Mouse (Mus musculus) left cerebral cortex, adult 8-10 months (tissue): ENCODE data around the gene Dglucy. TPM values are rescaled to one million over a fixed set of nuclear protein-coding genes. Genes with fewer than 3 reads are reported as not detected.

Source experiments
- DNase-seq, 2 experiments: peaks; one replicate each; pipeline ENCODE4 v3.0.0; 2022; ENCODE audit warnings: low spot score in 2 of 2
- total RNA-seq, 4 experiments: library from RNA; stranded (reverse); gene quantifications; 2 replicates each; pipeline ENCODE4 v1.2.4; 2022

The Dglucy gene
- total RNA-seq, 4 experiments from 2014 or later, result 10.5 to 14.1 (median 12.7) TPM

GRCm38 (mm10) chr12:100839079-100839600 lies 60.3 kb downstream of the Dglucy start:
- DNase-seq, result no peak

- DNase-seq, result no peak
Measured at GRCm38 (mm10) chr12:100839926-100840325, 61.1 kb downstream of the Dglucy start.

GRCm38 (mm10) chr12:100841211-100841792 lies 62.4 kb downstream of the Dglucy start:
- DNase-seq, result peak; percentile 62 to 68

- DNase-seq, result no peak
Measured at GRCm38 (mm10) chr12:100843171-100843570, 64.3 kb downstream of the Dglucy start.

- DNase-seq, result no peak
Measured at GRCm38 (mm10) chr12:100844546-100844945, 65.7 kb downstream of the Dglucy start.

DNA sequence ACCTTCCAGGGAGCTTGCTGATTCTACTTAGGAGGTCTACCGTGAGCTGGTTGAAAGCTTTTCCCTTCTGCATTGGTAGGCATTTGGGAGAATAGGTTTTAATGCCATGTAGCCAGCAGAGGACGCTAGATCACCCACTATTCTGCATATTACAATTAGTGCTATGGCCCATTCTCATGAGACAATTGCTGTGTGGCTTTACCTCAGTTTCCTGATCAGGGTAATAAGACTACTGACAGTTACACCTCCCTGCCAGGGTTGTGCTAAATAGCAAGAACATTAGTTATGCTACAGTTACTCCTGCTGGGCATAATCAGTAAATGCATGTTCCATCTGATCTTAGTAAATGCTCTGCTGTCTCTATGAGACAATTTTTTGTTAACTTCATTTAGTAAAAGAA lies 67.0 kb downstream of the Dglucy start:
- DNase-seq, result no peak

- DNase-seq, result no peak
Measured at GRCm38 (mm10) chr12:100846566-100846965, 67.7 kb downstream of the Dglucy start.

GRCm38 (mm10) chr12:100847437-100848080 lies 68.7 kb downstream of the Dglucy start:
- DNase-seq, result no peak

DNA sequence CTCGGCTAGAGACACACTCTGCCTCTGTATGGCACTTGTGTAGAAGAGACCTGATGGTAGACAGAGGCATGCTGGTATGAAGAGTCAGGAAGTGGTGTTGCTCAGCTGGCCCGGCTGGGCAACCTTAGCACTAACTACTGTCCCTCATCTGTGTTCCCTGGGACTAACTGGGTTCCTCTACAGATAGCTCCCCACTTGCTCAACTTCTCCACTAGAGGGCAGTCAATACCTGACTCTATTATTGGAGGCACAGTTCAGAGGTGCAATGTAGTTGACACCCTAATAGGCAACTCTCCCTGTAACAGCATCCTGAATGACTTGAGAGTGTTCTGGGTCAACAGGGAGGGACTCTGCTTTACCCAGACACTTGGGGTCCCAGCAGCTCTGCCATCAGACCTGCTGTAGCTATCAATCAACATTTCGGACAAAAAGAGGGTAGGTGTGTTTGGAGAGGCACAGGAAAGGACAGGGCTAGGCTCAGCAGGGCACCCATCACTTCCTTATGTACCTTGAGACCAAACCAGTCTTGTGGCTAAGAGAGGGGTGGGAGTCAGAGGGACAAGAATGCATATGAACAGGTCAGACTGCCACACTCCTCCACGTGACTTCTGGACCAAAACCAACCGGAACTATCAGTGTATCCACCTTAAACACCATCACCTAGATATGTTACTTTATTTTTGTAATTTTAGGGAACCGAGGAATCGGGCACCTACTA lies 70.7 kb downstream of the Dglucy start:
- peak; percentile 23 to 27 for DNase-seq

DNA sequence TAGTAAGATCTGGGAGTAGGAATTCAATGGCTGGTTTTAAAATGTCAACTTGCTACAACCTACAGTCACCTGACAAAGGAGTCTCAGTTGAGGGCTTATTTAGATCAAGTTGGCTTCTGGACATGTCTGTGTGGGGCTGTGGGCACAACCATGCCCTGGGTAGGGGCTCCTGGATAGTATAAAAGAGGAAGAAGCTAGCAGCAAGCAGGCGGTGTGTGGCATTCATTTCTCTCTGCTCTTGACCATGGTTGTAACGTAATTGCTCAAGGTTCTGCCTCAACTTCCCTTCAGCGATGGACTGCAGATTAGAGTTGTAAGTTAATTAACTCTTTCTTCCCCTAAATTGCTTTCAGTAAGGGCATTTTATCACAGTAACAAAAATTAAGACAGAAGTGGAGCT lies 73.5 kb downstream of the Dglucy start:
- no peak for DNase-seq

GRCm38 (mm10) chr12:100856337-100856736 lies 77.5 kb downstream of the Dglucy start:
- DNase-seq, result no peak

GRCm38 (mm10) chr12:100857791-100858190 lies 78.9 kb downstream of the Dglucy start:
- DNase-seq, result no peak

DNA sequence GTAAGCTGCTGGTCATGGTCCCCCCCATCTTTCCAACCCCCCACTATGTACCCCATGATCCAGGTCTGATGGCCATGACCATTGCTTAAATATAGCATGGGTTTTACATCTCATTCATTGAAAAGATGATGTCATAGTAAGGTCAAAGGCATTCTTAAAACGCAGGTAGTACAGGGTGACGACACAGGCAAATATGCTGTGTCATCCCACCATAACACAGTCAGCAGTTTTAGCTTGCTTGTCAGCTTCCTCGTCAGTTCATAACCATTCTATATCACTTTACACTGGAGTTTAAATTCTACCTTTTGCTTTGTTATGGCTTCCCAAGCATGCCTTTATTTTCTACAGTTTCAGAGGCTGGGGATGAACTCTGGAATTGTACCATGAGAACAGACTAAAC lies 83.4 kb downstream of the Dglucy start:
- DNase-seq, result no peak

- no peak for DNase-seq
Measured at GRCm38 (mm10) chr12:100862856-100863446, 84.1 kb downstream of the Dglucy start.

GRCm38 (mm10) chr12:100865072-100865471 lies 86.2 kb downstream of the Dglucy start:
- DNase-seq, result no peak

DNA sequence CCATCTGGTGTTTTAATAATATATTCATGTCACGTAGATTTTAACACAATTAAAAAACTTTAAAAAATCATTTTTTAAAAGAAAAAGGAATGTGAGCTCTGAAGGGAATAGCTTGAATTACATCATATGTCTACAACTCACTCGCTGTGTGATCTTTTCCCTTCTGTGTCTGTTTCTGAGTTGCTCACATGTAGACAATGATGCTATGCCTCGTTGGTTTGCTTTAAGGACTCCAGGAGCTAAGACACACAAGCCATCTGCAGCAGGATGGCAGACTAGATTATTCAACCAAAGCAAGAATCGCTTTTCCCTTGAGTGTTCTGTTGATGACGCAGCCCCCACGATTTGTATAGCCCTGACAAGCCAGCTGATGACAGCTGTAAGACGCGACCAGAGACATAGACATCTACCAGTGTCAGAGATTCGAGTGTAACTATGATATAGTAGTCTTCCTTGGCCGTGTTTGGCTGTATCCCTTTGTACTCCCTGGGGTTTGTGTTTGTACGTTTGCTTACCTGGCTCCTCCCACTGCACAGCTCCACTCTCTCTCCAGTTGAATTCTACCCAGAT lies 86.7 kb downstream of the Dglucy start:
- DNase-seq, result no peak

DNA sequence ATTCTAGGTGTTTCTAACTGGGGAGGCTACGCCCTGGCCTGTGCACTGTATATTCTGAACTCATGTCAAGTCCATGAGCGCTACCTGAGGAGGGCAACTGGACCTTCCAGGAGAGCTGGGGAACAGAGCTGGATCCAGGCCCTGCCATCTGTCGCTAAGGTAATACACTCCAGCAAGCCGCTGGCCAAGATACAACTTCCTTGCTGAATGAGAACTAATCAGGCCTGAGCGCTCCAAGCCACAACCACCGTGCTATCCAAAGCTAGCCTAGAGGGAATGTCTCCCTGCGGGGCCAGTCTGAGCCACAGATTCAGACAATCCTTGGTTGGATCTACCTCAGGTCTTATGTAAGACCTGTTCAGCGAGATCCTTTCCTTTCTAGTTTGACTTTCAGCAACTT lies 88.2 kb downstream of the Dglucy start:
- no peak for DNase-seq

GRCm38 (mm10) chr12:100868049-100868622 lies 89.3 kb downstream of the Dglucy start:
- DNase-seq, result no peak

- no peak for DNase-seq
Measured at GRCm38 (mm10) chr12:100871234-100871633, 92.4 kb downstream of the Dglucy start.

DNA sequence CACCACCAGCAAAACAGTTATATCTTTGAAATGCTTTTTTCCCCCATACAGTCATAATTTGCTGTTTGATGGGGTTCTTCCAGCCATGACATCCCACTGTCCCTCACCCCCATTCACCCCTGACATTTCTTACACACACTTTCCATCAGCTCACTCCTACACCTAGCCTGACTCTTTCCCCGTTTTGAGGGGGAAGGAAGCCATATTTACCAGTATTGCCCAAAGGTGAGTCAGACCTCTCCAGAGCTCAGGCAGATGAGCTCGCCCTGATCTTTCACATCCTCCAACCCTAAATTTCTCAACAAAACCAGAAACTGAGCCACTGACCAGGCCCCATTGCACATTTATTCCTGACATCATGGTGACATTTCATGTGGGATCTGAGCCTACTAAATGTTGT lies 93.0 kb downstream of the Dglucy start:
- no peak for DNase-seq

GRCm38 (mm10) chr12:100873612-100874011 lies 94.8 kb downstream of the Dglucy start:
- no peak for DNase-seq
